Mouse (Mus musculus) MEL (cell line): ENCODE results near the gene Paics. TPM values are rescaled to one million over a fixed set of nuclear protein-coding genes. Genes with fewer than 3 reads are reported as not detected.

Experiments
- DNase-seq: peaks from one replicate; pipeline ENCODE4 v3.0.0; 2011; ENCODE audit warnings: low read depth, low spot score
- H3K27ac ChIP-seq: 2 replicates; pipeline ENCODE4 v1.5.1; 2012; ENCODE audit warnings: low read depth, mild to moderate bottlenecking, control low read depth, low read length, moderate library complexity; ENCODE audit not compliant: control insufficient read depth
- H3K27me3 ChIP-seq, 2 experiments: fragments of 150-350 bp in 1 of 2; sonication (generic) in 1 of 2; 2 replicates each; pipeline ENCODE4 v1.6.1; 2012; ENCODE audit warnings: low read length in 2 of 2, mild to moderate bottlenecking in 2 of 2, improper control_type of control experiment in 1 of 2, moderate library complexity in 1 of 2; ENCODE audit not compliant: insufficient read depth in 2 of 2, control insufficient read depth in 1 of 2
- H3K36me3 ChIP-seq, 2 experiments: 2 replicates each; pipeline ENCODE4 v1.6.1; 2012 to 2014; ENCODE audit warnings: low read length in 2 of 2, improper control_type of control experiment in 1 of 2, inconsistent platforms in 1 of 2, mild to moderate bottlenecking in 1 of 2; ENCODE audit not compliant: insufficient read depth in 2 of 2, control insufficient read depth in 1 of 2
- H3K4me1 ChIP-seq, 2 experiments: fragments of 150-350 bp in 1 of 2; sonication (generic) in 1 of 2; 2 replicates each; pipeline ENCODE4 v1.6.1; 2012; ENCODE audit warnings: low read length in 2 of 2, improper control_type of control experiment in 1 of 2, mild to moderate bottlenecking in 1 of 2; ENCODE audit not compliant: insufficient read depth in 2 of 2, control insufficient read depth in 1 of 2
- H3K4me3 ChIP-seq, 2 experiments: fragments of 150-350 bp in 1 of 2; sonication (generic) in 1 of 2; 2 replicates each; pipeline ENCODE4 v1.5.1; 2012; ENCODE audit warnings: low read depth in 2 of 2, low read length in 2 of 2, mild to moderate bottlenecking in 2 of 2, moderate library complexity in 2 of 2, control low read depth in 1 of 2, improper control_type of control experiment in 1 of 2; ENCODE audit not compliant: control insufficient read depth in 1 of 2, insufficient read depth in 1 of 2
- H3K79me2 ChIP-seq: 2 replicates; pipeline ENCODE4 v1.6.1; 2012; ENCODE audit warnings: mild to moderate bottlenecking, low read length, moderate library complexity; ENCODE audit not compliant: control insufficient read depth, poor library complexity, insufficient read depth
- H3K9ac ChIP-seq: 2 replicates; pipeline ENCODE4 v1.6.1; 2012; ENCODE audit warnings: low read depth, mild to moderate bottlenecking, control low read depth, low read length, moderate library complexity; ENCODE audit not compliant: control insufficient read depth, poor library complexity, severe bottlenecking
- H3K9me3 ChIP-seq: fragments of 150-350 bp; sonication (generic); replicated peaks from 2 replicates; pipeline ENCODE4 v1.6.1; 2012; ENCODE audit warnings: mild to moderate bottlenecking, low read length, improper control_type of control experiment, moderate library complexity; ENCODE audit not compliant: insufficient read depth
- CHD1 ChIP-seq: IDR thresholded peaks from 2 replicates; pipeline ENCODE4 v1.6.1; 2012; ENCODE audit warnings: low read depth, mild to moderate bottlenecking, inconsistent platforms, low read length, improper control_type of control experiment
- CHD2 ChIP-seq: IDR thresholded peaks from 2 replicates; pipeline ENCODE4 v1.6.1; 2011; ENCODE audit warnings: low read length, improper control_type of control experiment
- CTCF ChIP-seq, 3 experiments: IDR thresholded peaks in 2 of 3; conservative IDR thresholded peaks in 1 of 3; 2 replicates each; pipeline ENCODE4 v1.5.1; 2011 to 2012; ENCODE audit warnings: low read length in 3 of 3, low read depth in 2 of 3, mild to moderate bottlenecking in 2 of 3, improper control_type of control experiment in 1 of 3, inconsistent platforms in 1 of 3, mixed read lengths in 1 of 3, moderate library complexity in 1 of 3; ENCODE audit not compliant: control insufficient read depth in 1 of 3, insufficient read depth in 1 of 3, poor library complexity in 1 of 3, severe bottlenecking in 1 of 3
- E2F4 ChIP-seq: IDR thresholded peaks from 2 replicates; pipeline ENCODE4 v1.6.1; 2011; ENCODE audit warnings: low read depth, low read length, improper control_type of control experiment, borderline replicate concordance
- ETS1 ChIP-seq: IDR thresholded peaks from 2 replicates; pipeline ENCODE4 v1.6.1; 2012; ENCODE audit warnings: low read depth, mild to moderate bottlenecking, inconsistent platforms, low read length, improper control_type of control experiment, moderate library complexity
- KAT2A ChIP-seq: conservative IDR thresholded peaks from 2 replicates; pipeline ENCODE4 v1.6.1; 2012; ENCODE audit warnings: low read depth, low read length, improper control_type of control experiment, inconsistent platforms
- MAFK ChIP-seq: IDR thresholded peaks from 2 replicates; pipeline ENCODE4 v1.6.1; 2011; ENCODE audit warnings: low read depth, mild to moderate bottlenecking, low read length, improper control_type of control experiment, borderline replicate concordance
- MAZ ChIP-seq: IDR thresholded peaks from 2 replicates; pipeline ENCODE4 v1.6.1; 2012; ENCODE audit warnings: low read depth, mild to moderate bottlenecking, inconsistent platforms, low read length, improper control_type of control experiment
- NELFE ChIP-seq: IDR thresholded peaks from 2 replicates; pipeline ENCODE4 v1.6.1; 2011; ENCODE audit warnings: low read depth, low read length, improper control_type of control experiment
- POLR2A ChIP-seq, 2 experiments: IDR thresholded peaks; 2 replicates each; pipeline ENCODE4 v1.6.1; 2011 to 2012; ENCODE audit warnings: low read length in 2 of 2, mild to moderate bottlenecking in 2 of 2, control low read depth in 1 of 2, improper control_type of control experiment in 1 of 2, low read depth in 1 of 2, moderate library complexity in 1 of 2; ENCODE audit not compliant: control insufficient read depth in 1 of 2, insufficient read depth in 1 of 2, poor library complexity in 1 of 2
- POLR2AphosphoS5 ChIP-seq: IDR thresholded peaks from 2 replicates; pipeline ENCODE4 v1.6.1; 2012; ENCODE audit warnings: low read depth, borderline replicate concordance, mild to moderate bottlenecking, inconsistent platforms, low read length, moderate library complexity, mixed read lengths
- RAD21 ChIP-seq: IDR thresholded peaks from 2 replicates; pipeline ENCODE4 v1.6.1; 2011; ENCODE audit warnings: mild to moderate bottlenecking, low read depth, low read length, improper control_type of control experiment
- TCF12 ChIP-seq: IDR thresholded peaks from 2 replicates; pipeline ENCODE4 v1.6.1; 2014; ENCODE audit warnings: low read depth, mild to moderate bottlenecking, inconsistent platforms, low read length, improper control_type of control experiment, moderate library complexity
- ZC3H11A ChIP-seq: IDR thresholded peaks from 2 replicates; pipeline ENCODE4 v1.6.1; 2012; ENCODE audit warnings: low read depth, mild to moderate bottlenecking, inconsistent platforms, low read length, improper control_type of control experiment
- ZMIZ1 ChIP-seq: IDR thresholded peaks from 2 replicates; pipeline ENCODE4 v1.6.1; 2012; ENCODE audit warnings: low read depth, mild to moderate bottlenecking, inconsistent platforms, low read length, improper control_type of control experiment, moderate library complexity
- ZNF384 ChIP-seq: IDR thresholded peaks from 2 replicates; pipeline ENCODE4 v1.6.1; 2012; ENCODE audit warnings: low read depth, mild to moderate bottlenecking, inconsistent platforms, low read length, improper control_type of control experiment
- polyA plus RNA-seq, 2 experiments: library from polyadenylated mRNA; stranded (reverse) in 1 of 2; unstranded in 1 of 2; fragments of >175 nt in 1 of 2; fragments of >200 nt in 1 of 2; gene quantifications; 2 replicates each; pipeline versions ENCODE4 v1.2.1 to v1.2.4; 2012; ENCODE audit warnings: low replicate concordance in 2 of 2, low read depth in 1 of 2; ENCODE audit not compliant: insufficient read length in 2 of 2, insufficient read depth in 1 of 2, missing spikeins in 1 of 2
- total RNA-seq: library from RNA; depleted of rRNA; stranded (reverse); fragments of 300-350 nt; gene quantifications from 2 replicates; pipeline ENCODE4 v1.2.3, GENCODE M21; 2012

Paics gene
- total and polyA plus RNA-seq, 3 experiments, result 222 to 434 (median 266) TPM

- no peak for DNase-seq
- peaks cover 13 to 16% of the 10 kb centered on the region in 2 experiments for H3K4me1 ChIP-seq
- H3K27ac ChIP-seq, result no peak overlapping the region
- H3K36me3 ChIP-seq, result peaks cover 22 to 36% of the 10 kb centered on the region in 2 experiments
- TF ChIP-seq RAD21, result no peak
- peaks cover 37% of the 10 kb centered on the region for H3K79me2 ChIP-seq
- H3K9me3 ChIP-seq, result no peaks in the 10 kb centered on the region
- H3K9ac ChIP-seq, result no peak overlapping the region
- H3K4me3 ChIP-seq, result no peak overlapping the region
- no peaks in the 10 kb centered on the region for H3K27me3 ChIP-seq
Measured at GRCm38 (mm10) chr5:76955474-76955873, 4.4 kb downstream of the Paics start.

GRCm38 (mm10) chr5:76957954-76958353 is 6.8 kb downstream of the Paics start:
- Histone ChIP-seq H3K36me3 (peaks cover 30% of the 10 kb centered on the region in 2 experiments), H3K27ac (no peak overlapping the region), H3K4me1 (peaks cover 11 to 16% of the 10 kb centered on the region in 2 experiments), H3K79me2 (peaks cover 17% of the 10 kb centered on the region), H3K9ac (no peak overlapping the region), H3K27me3 (no peaks in the 10 kb centered on the region), H3K9me3 (no peaks in the 10 kb centered on the region), H3K4me3 (no peak overlapping the region)
- peak; percentile 60 for DNase-seq
- TF ChIP-seq E2F4 (no peak), CHD2 (no peak), CTCF (IDR thresholded peaks at IDR 0.05 in 2 of 3, conservative IDR thresholded peaks at IDR 0.05 in 1 of 3; ENCODE audit: control insufficient read depth in 1 of 3, insufficient read depth in 1 of 3, low read depth in 2 of 3, low read length in 3 of 3, poor library complexity in 1 of 3, severe bottlenecking in 1 of 3) (peak in 2 of 3 experiments; percentile 10 to 40; a peak in 2 of 6 replicates)

- peak in 1 of 3 experiments; percentile 1; a peak in 1 of 6 replicates for TF ChIP-seq CTCF (IDR thresholded peaks at IDR 0.05 in 2 of 3, conservative IDR thresholded peaks at IDR 0.05 in 1 of 3; ENCODE audit: control insufficient read depth in 1 of 3, insufficient read depth in 1 of 3, low read depth in 2 of 3, low read length in 3 of 3, poor library complexity in 1 of 3, severe bottlenecking in 1 of 3)
- no peak for TF ChIP-seq MAFK
- no peak for DNase-seq
- H3K27me3 ChIP-seq, result no peaks in the 10 kb centered on the region
- no peaks in the 10 kb centered on the region for H3K9me3 ChIP-seq
- peaks cover 3% of the 10 kb centered on the region in 2 experiments for H3K4me1 ChIP-seq
- no peak overlapping the region for H3K9ac ChIP-seq
- H3K27ac ChIP-seq, result no peak overlapping the region
- no peak overlapping the region for H3K4me3 ChIP-seq
- H3K36me3 ChIP-seq, result peaks cover 18 to 37% of the 10 kb centered on the region in 2 experiments
- H3K79me2 ChIP-seq, result peaks cover 11% of the 10 kb centered on the region
Measured at GRCm38 (mm10) chr5:76959587-76959986, 8.5 kb downstream of the Paics start.

- Histone ChIP-seq H3K27me3 (no peaks in the 10 kb centered on the region), H3K36me3 (peaks cover 2 to 34% of the 10 kb centered on the region in 2 experiments; a peak in 2 of 4 replicates), H3K4me1 (no peaks in the 10 kb centered on the region), H3K9me3 (no peaks in the 10 kb centered on the region), H3K27ac (no peak overlapping the region), H3K9ac (no peak overlapping the region), H3K79me2 (peaks cover 2% of the 10 kb centered on the region), H3K4me3 (no peak overlapping the region)
- no peak for DNase-seq
- TF ChIP-seq MAZ (no peak), NELFE (no peak), TCF12 (no peak), ZMIZ1 (no peak), ZNF384 (no peak), ZC3H11A (no peak), POLR2A (IDR thresholded peaks at IDR 0.05; ENCODE audit: control insufficient read depth in 1 of 2, insufficient read depth in 1 of 2, low read depth in 1 of 2, low read length in 2 of 2, poor library complexity in 1 of 2) (no peak), CHD1 (no peak), KAT2A (no peak), POLR2AphosphoS5 (no peak), ETS1 (no peak)
Measured at GRCm38 (mm10) chr5:76962545-76962944, 11.4 kb downstream of the Paics start.
